Mouse (Mus musculus) forebrain, embryonic 14.5 days (tissue): ENCODE results near the gene Cops8. TPM values are rescaled to one million over a fixed set of nuclear protein-coding genes. Genes with fewer than 3 reads are reported as not detected.

Source experiments
- ATAC-seq: fragments of 200-750 bp; cut with Nextera tagmentation; 2 replicates; pipeline ENCODE4 v1.8.0; 2017; ENCODE audit warnings: mild to moderate bottlenecking, moderate library complexity
- DNase-seq: peaks from one replicate; pipeline ENCODE4 v3.0.0-alpha.2; 2015; ENCODE audit warnings: low spot score
- H3K27ac ChIP-seq: fragments of 300-500 bp; sonication (generic); 2 replicates; pipeline ENCODE4 v1.5.1; 2014; ENCODE audit warnings: low read depth, mild to moderate bottlenecking, control low read depth, low read length, moderate library complexity
- H3K27me3 ChIP-seq: fragments of 300-500 bp; sonication (generic); replicated peaks from 2 replicates; pipeline ENCODE4 v1.6.1; 2014; ENCODE audit warnings: low read length, control low read depth, mixed read lengths; ENCODE audit not compliant: control insufficient read depth, insufficient read depth
- H3K36me3 ChIP-seq: fragments of 300-500 bp; sonication (generic); 2 replicates; pipeline ENCODE4 v1.6.1; 2014; ENCODE audit warnings: low read length, control low read depth; ENCODE audit not compliant: control insufficient read depth, insufficient read depth
- H3K4me1 ChIP-seq: fragments of 300-500 bp; sonication (generic); 2 replicates; pipeline ENCODE4 v1.6.1; 2014; ENCODE audit warnings: antibody characterized with exemption, low read length, control low read depth; ENCODE audit not compliant: control insufficient read depth, insufficient read depth
- H3K4me2 ChIP-seq: fragments of 300-500 bp; sonication (generic); 2 replicates; pipeline ENCODE4 v1.6.1; 2014; ENCODE audit warnings: mild to moderate bottlenecking, control low read depth, low read length
- H3K4me3 ChIP-seq: fragments of 300-500 bp; sonication (generic); 2 replicates; pipeline ENCODE4 v1.5.1; 2014; ENCODE audit warnings: low read depth, low read length, control low read depth
- H3K9ac ChIP-seq: fragments of 300-500 bp; sonication (generic); 2 replicates; pipeline ENCODE4 v1.6.1; 2014; ENCODE audit warnings: mild to moderate bottlenecking, low read length, control low read depth, moderate library complexity
- H3K9me3 ChIP-seq: fragments of 300-500 bp; sonication (generic); replicated peaks from 2 replicates; pipeline ENCODE4 v1.6.1; 2016; ENCODE audit warnings: low read length, control low read depth, mixed read lengths; ENCODE audit not compliant: control insufficient read depth
- WGBS: fragments of 180-500 bp; shearing (Covaris S2); extraction: QIAGEN DNeasy Blood & Tissue Kit; methylation state at CpG from one replicate; pipeline ENCODE4 v1.1.7; 2014; 5-methylcytosine and 5-hydroxymethylcytosine counted together
- polyA plus RNA-seq: library from polyadenylated mRNA; unstranded; fragments of >200 nt; fragmentation: Nextera tagmentation; extraction: Ambion mirVana; gene quantifications from 2 replicates; pipeline ENCODE4 v1.2.1, GENCODE M21; 2014

The Cops8 gene
- polyA plus RNA-seq, 1 experiment from 2014 or later: 218 TPM

DNA sequence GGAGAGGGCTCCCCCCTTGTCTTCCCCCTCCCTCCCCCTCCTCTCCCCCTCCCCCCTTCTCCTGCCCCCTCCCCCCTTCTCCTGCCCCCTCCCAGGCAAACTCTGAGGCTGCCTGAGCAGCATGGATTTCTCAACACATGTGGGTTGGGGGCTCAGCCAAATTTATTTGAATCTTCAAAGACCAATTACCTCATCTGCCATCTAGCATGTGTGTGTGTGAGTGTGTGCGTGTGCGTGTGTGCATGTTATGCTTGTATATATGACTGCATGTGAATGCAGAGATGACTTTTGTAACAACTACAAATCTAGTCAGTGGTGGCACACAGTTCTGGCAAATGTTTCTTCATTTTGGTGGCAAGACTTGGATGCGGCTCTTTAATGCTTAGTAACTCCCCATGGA, 55.8 kb downstream of the Cops8 start:
- DNase-seq: peak; percentile 35
- Histone ChIP-seq H3K4me2 (no peak overlapping the region), H3K4me3 (no peak overlapping the region), H3K27me3 (no peaks in the 10 kb centered on the region), H3K4me1 (no peaks in the 10 kb centered on the region), H3K27ac (no peak overlapping the region), H3K9me3 (no peaks in the 10 kb centered on the region), H3K36me3 (no peaks in the 10 kb centered on the region), H3K9ac (no peak overlapping the region)
- ATAC-seq: no peak
- WGBS: 91% methylated on average over 3 of the region's 3 CpGs

DNA sequence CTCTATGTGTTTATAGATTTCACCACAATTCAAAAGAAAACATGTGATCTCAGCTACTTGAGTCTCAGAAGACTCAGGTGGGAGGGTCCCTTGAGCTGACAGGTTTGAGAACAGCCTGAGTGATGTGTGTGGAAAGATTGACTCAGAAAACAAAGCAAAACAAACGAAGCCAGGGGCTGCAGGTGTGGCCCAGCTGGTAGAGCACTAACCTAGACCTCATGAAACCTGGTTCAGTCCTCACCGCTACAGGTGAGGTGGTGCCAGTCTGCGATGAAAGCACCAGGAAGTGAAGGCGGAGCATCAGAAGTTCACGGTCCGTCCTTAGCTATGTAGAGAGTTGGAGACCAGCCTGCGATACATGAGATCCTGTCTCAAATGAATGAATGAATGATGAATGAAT, 57.4 kb downstream of the Cops8 start:
- no peak for DNase-seq
- no peak overlapping the region for H3K4me2 ChIP-seq
- no peaks in the 10 kb centered on the region for H3K27me3 ChIP-seq
- no peaks in the 10 kb centered on the region for H3K4me1 ChIP-seq
- H3K9me3 ChIP-seq: no peaks in the 10 kb centered on the region
- no peak overlapping the region for H3K4me3 ChIP-seq
- no peak for ATAC-seq
- H3K27ac ChIP-seq: no peak overlapping the region
- no peak overlapping the region for H3K9ac ChIP-seq
- H3K36me3 ChIP-seq: no peaks in the 10 kb centered on the region
- 88% methylated on average over 7 of the region's 7 CpGs for WGBS

DNA sequence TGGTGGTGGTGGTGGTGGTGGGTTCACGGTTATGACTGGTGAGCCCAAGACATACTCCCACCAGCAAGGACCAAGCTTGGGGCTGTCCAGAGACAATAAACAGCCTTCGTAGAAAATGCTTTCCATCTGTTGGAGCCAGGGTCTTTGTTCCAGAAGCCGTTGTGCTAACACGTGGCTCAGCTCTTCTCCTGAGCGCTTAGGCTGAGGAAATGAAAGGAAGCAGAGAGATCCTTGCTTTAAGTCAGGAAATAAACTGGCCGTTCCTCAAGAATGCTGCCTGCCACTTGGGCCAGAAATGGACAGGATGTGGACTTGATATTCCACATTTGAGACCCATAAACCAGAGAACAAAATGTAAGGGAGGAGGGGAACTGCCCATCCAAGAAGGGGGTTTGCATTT, 59.7 kb downstream of the Cops8 start:
- no peak for ATAC-seq
- no peak overlapping the region for H3K27ac ChIP-seq
- no peaks in the 10 kb centered on the region for H3K27me3 ChIP-seq
- H3K36me3 ChIP-seq: no peaks in the 10 kb centered on the region
- WGBS: 79% methylated on average over 6 of the region's 6 CpGs
- H3K4me2 ChIP-seq: no peak overlapping the region
- H3K9ac ChIP-seq: no peak overlapping the region
- H3K9me3 ChIP-seq: no peaks in the 10 kb centered on the region
- no peak for DNase-seq
- H3K4me3 ChIP-seq: no peak overlapping the region
- no peaks in the 10 kb centered on the region for H3K4me1 ChIP-seq

Other genes with a start within 250 kb of the Cops8 start
- gene Col6a3, start 241.0 kb downstream of the Cops8 start, polyA plus RNA-seq: 2.9 and 5.5 TPM in 2 replicates